Mouse (Mus musculus): Measurements from ENCODE around the gene Fbxl17.

Fbxl17 gene

DNA sequence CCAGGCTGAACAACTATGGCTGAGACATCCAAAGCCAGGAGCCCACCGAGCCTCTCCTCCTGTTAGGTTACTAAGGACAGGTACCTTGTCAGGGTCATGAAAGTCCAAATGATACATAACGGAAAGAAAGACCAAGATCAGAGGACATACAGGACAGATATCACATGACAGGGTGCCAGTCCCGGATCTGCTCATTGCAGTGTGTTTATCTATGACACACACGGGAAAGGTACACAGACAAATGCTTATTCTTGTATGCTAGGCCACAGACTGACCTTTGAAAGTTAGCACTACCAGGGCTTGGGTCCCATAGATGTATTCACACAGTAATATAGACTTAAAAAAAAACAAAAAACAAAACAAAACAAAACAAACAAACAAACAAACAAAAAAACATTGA, 404.8 kb downstream of the Fbxl17 start:
- no peak for DNase-seq (ENCODE audit: low spot score)

DNA sequence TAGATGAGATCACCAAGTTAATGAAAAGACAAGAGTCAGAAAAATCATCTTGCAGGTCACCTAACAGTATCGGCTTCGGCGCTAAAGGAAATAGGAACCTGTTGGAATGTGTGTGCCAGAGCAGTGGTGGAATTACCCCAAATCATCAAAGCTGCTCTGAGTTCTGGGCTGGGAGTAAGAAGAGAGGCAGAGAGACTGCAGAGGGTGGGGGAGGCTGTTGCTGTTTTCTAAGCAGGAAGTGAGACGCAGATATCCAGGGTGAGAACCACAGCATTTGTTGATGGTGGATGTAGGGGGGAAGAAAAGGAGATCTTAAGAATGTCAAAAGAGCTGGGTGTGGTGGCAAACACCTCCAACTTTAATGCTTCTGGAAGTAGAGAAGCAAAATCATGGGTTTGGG, 406.6 kb downstream of the Fbxl17 start:
- no peak for DNase-seq (ENCODE audit: low spot score)

DNA sequence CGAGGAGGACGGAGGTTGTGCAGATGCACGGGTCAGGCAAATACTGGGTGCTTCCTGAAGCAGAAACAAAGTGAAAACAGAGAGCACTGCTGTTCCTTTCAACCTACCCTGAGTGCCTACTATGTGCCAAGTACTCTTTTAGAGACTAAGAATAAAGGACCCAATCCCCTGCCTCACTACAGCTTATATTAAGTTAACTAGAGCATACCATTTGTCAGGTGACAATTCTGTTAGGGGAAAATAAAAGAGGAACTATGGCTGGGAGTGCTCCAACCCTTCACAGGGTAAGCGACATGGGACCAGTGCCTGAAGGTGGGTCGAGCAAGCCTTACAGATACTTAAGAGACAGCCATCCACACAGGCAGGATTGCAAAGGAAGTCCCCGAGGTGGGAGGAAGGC, 407.0 kb downstream of the Fbxl17 start:
- no peak for DNase-seq (ENCODE audit: low spot score)

DNA sequence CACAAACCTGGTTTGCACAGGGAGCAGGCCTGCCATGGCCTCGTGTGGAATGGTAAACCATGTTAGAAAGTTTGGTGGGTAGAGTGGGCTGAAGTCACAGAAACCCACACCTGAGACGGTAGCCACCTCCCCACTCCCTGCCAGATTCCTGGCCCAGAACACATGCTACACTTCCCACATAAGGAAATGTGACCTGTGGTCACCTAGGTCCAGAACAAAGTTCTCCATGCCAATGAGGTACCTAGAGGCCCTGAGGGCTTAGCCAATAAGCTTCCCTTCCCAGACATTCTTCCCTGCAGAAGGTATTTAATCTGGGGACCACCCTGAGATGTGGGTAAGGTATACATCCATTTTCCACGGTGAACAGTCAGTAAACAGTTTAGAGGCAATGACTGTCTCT, 409.7 kb downstream of the Fbxl17 start:
- DNase-seq (ENCODE audit: low spot score) = no peak

DNA sequence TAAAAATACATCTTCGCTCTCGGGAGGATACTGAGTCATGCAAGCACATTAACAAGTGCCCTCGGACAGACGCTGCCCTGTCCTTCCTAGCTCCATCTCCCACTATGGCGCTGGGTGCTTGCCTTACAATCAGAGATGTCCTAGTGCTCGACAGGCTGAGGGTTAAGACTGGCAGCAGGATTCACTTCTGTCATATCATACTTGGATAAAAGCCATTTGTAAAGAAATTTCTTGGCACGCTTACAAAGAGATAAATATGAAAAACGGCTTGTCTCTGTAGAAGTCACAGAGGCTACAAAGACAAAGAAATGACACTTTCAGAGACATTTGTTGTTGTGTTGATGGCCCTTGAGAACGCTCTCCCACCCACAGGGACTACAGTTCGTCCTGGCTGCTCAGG, 412.6 kb downstream of the Fbxl17 start:
- no peak for DNase-seq (ENCODE audit: low spot score)

DNA sequence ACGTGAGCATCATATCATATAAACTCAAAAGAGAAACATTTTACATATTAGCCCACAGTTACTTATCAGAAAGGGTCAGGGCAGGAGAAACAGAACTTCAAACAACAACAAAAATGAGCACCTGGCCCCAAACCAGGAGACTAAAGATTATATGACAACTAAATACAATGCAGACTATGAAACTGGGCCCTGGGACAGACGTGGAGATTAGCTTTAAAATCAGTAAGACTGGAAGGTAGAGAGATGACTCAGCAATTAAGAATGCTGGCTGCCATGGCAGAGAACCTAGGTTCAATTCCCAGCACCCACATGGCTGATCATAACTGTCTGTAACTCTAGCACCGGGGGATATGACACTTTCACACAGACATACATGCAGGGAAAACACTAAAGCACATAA, 413.3 kb downstream of the Fbxl17 start:
- DNase-seq (ENCODE audit: low spot score) = no peak

DNA sequence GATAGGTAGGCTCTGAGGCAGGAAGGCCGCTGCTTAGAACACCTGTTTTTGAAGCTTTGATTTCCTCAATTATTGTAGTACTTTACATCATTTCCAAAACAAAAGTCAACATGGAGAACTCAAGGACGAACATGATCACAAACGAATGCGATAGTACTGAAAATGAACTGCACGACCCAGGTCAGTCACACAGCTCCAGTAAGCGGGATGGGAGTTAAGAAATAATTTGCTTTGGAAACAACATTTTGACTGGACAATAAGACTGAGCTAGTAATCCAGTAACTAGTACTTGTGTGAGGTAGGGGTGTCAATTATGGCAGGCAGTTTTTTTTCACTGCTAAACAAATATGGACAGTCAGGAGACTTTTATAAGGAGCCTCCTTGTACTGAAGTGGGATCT, 414.6 kb downstream of the Fbxl17 start:
- no peak for DNase-seq (ENCODE audit: low spot score)

DNA sequence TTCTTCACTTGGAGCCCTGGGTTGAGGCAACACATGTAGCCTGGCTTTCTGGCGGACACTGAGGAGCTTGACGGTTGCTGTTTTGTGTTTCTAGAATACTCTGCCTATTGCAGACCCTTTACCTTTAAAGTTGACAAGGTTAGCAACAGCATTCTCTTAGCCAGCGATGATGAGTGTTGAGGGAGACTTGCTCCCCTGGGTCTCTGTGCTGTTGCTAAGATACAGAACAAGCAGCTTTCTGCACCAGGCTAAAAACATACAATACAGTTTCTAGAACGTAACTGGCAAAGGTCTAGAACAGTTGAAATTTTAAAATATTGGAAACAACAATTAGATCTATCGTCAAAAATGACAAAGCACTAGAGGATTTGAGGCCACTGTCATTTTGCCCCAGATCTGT, 420.7 kb downstream of the Fbxl17 start:
- DNase-seq (ENCODE audit: low spot score) = no peak

DNA sequence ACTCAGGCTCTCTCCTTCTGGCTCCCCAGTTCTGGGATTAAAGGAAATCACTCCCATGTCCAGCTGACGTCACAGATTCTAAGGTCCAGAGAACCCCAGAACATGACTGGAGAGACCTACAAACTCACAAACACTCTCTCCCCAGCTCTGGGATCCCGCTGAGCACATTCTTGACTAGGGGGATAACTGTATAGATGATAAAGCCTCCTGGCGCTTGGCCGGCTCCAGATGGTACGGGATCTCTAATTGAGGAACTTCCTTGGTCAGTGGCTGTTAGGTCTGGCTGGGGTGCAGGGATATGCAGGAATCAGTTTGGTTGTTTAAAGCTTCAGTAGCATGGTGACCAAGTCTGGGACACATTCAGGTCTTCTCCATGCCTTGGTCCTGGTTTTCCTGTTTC, 422.3 kb downstream of the Fbxl17 start:
- DNase-seq (ENCODE audit: low spot score) = no peak

DNA sequence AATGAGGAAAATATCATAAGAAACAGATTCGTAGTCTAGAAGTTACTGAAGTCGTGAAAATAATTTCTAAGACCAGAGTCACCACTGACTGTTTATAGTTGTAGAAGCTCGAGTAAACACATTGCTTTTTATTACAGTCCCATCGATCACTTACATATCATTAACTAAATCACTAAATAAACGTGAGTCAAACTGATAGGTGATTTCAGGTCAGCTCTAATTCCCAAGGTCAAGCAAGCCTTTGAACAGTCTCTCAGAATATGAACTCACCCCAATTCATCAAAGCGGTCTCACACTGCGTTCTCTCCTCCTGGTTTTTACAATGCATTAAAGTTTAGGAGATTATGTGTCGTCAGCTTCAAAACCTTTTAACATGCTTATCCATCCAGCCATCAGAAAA, 423.2 kb downstream of the Fbxl17 start:
- DNase-seq (ENCODE audit: low spot score) = no peak

DNA sequence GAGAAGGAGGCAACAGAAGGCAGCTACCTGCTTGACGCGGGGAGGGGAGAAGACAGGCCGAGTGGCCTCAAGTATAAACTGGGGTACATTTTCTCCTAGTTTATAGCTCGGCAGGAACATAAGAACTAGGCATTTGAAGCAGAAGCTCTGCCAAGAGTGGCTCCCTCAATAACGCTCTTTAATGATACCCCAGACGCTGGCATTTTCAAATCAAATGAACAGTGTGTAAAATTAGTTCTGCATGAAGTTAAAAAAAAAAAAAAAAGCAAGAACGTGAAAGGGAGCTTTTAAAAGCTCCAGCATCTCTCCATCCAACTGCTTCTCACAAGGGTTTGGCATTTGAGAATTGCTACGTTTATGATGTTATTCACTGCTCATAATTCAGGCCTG, 423.8 kb downstream of the Fbxl17 start:
- no peak for DNase-seq (ENCODE audit: low spot score)

DNA sequence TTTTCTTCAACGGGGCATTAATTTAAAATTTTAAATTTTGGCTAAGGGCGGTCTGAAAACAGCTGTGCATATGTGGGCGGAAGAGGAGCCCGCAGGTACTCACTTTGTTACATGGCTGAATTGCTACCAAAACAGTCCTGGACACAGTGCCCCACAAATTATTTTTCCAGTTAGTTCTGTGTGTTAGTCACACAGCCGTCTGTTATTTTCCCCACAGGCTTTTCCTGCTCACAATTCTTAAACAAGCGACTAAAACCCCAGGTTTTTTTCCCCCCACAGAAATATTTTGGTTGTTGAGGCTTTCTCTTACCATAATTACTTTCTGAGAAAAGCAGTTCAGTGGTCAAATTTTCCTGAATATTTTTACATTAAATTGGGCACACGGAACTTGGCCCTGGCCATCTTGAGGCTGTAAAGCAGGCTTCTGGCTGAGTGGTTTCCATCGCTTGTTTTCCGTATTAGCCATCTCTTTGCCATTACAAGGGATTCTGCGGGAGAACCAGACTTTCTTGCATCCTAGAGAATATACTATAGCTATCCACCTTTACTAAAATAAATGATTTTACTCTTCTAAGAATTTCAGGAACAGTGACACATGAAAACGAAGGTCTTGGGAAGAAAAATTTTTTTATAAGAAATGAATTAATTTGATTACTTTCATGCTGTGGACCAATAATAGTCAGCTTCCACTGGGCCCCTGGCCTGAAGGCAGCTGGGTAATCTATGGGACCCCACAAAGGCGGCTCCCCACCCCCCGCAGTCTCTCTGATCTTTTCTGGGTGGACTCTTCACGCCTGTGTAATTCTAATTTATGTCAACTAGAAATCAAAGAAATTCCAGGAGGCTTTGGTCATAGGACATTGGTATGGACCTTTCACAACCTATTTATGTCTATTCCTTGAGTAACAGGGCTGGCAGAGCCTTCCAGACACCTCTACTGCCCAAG, 424.5 kb downstream of the Fbxl17 start:
- DNase-seq (ENCODE audit: low spot score) = no peak

DNA sequence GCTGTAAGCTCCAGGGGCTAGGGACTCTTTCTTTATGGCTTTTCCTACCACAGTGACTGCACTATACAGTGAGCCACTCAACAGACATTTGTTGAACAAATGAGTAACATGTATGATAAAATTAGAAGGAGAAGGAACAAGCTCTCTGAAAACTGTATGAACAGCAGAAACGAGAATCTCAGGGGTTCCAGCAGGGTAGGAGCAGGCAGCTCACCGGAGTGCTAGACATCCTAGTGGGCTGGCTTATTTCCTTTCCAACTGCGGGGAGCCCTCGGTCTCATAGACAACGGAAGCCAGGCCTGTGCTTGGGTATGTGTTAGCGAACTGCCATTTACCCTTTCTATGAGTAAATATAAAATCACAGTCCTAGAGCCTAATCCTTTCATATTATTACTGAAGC, 426.5 kb downstream of the Fbxl17 start:
- no peak for DNase-seq (ENCODE audit: low spot score)

DNA sequence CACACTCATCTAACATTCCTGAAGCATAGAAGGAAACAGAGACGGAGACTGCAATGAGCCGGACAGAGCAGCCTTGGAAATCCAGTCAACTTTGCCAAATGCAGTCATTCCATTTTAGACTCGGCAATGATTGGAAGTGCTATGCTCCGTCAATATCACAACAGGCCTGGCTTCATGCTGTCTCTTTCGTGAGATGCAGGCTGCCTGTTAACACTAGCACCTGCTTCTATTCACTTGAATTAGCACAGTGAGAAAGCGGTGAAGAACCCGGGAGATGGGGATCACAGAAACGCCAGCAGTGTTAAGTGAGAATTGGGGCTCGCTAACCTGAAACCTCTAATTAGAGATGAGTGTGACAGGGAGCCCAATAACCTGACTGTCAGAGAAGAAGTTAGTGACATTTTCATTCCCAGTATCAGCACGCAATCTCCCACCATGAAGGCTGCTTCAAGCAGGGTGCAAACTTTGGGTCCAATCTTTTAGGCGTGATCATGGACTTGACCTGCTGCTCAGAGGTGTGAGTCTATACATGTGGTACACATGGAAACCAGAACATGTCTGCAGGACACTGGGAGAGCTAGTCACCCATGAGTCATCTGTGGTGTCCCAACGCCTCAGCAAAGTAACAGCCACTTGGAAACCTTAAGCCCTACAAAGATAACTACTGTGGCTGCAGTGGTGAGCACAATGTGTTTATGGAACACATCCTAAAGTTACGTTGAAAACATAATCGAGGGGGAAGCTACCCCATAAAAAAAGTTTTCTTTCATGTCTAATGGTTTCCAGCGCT, 428.5 kb downstream of the Fbxl17 start:
- DNase-seq (ENCODE audit: low spot score) = no peak

DNA sequence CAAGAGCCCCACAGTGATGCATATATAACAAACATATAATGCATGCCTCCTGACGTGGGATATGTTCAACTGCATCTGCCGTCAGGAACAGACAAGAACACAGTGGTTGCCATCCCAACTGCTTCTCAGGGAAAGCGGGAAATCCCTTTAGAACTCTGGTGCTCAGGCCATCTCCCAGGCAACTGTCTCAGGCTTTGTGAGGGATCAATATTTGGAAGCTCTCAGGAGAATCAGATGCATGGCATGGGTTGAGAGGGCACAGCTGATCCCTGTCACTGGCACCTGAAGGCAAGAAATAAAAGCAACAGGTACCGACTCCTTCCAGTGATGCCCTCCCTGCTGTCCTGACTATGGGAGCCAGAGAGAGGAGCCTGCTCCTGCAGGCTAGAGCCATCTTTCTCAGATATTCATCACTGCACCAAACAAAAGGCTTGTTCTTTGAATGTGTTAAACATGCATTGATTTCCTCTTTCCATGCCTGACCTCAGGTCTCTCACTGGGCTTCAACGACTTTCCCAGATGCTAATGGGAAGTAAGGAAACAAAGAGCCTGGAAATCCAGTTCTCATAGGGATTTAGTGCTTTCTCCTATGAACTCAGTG, 429.6 kb downstream of the Fbxl17 start:
- no peak for DNase-seq (ENCODE audit: low spot score)

DNA sequence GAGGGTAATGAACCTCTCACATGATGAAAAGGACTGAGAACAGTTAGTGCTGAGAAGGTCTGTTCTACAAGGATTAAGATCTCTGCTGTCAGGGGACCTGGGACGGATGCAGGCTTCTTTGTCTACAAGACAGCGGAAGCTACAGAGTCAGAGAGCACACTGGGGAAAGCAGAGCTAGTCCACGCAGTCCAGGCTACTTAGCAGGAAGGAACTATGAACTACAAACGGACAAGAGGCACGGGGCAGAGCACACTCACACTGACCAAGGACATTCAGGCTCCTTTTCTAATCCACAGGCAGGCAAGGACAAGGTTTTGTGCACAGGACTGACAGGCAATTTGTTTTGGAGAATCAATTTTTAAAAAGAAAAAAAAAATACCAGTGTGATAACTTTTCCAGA, 437.0 kb downstream of the Fbxl17 start:
- DNase-seq (ENCODE audit: low spot score) = no peak

DNA sequence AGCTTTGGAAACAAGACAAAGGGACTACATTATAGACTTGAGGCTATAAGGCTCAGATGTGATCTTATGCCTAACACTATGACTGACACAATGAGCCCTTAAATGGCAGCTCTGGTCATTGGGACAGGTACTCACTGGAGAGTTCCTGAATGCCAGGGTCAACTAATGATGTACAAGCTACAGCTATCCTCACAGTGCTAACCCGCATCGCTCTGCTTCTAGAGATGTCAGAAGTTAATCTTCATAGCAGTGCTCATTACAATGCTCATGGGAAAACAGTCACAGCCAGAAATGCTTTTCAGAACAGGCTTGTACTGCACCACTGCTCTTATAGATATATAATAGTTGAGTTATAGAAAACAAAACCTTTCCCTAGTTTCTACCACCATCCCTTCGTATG, 438.0 kb downstream of the Fbxl17 start:
- no peak for DNase-seq (ENCODE audit: low spot score)

DNA sequence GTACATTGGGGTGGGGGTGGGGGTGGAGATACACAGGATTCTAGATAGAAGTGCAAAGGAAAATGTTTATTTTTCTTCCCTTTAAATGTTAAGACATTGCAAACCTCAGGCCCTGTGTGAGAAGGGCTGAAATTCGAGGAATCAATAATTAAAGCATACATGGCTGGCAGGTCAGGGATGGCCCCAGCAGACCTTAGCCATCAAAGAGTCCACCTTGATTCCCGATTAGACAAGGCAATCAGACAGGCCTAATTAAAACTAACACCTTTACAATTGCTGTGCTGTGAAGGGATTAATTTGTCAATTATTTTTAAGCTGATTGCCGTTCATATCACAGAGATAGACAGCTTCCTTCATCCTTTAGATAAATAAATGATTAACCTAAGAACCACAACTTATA, 439.0 kb downstream of the Fbxl17 start:
- no peak for DNase-seq (ENCODE audit: low spot score)

DNA sequence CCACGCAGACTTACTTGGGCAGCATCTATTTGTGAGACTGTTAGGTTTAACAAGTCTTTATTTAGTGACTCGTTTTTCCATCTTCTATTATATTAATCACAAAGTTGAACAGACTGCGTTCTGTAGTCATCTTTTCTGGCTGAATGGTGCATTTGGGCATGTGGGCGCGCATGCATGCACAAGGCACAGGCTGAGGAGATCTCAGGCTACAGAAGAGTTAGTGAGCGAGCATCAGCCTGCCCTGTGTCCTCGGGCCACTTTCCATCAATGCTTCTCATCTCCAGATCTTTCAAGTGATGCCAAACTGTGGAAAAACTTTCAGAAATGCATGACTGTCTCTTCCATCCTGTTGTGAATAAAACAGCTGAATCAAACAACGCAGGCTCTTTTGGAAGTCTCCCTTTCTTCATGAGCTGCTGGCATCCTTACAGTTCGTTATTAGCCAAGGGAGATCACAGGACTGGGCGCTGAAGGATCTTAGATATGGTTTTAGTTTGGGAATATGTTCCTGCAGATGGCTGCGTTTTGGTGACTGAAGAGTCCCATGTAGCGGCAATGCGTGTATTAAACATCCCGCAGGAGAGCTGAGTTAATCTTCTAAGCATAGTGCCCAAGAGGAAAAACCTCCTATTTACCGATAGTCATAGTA, 442.0 kb downstream of the Fbxl17 start:
- peak; percentile 50 for DNase-seq (ENCODE audit: low spot score)

DNA sequence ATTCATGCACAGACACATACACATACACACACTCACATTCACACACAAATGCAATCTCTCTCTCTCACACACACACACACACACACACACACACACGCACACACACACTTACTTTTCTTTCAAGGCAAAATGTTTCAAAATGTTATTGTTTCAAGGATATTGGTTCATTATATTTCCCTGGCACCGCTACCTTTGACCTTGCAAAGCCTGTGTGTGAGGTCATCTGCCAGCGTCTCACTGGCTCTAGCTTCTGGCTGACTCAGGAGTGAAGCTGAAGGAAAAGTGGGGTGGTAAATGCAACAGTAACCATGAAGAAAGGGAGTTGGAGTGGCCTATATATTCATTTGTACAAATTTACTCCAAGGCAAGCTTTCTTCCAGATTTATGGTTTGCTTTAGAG, 442.8 kb downstream of the Fbxl17 start:
- no peak for DNase-seq (ENCODE audit: low spot score)

DNA sequence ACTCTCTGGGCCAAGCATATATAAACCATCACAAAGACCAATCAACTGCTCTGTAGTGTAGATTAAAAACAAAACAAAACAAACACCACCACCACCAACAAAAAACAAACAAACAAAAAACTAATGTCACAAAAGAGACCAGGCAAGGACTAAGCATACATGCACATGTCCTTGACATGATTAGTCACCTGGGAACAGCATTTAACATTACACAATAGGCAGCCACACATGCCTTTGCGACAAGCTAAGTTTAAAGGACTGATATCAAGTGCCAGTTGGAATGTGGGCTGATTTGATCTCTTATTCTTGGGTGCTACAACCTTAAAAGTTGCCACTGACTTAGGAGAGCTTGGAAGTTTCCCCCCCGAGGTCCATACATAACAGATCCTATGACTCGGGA, 446.5 kb downstream of the Fbxl17 start:
- DNase-seq (ENCODE audit: low spot score) = no peak

DNA sequence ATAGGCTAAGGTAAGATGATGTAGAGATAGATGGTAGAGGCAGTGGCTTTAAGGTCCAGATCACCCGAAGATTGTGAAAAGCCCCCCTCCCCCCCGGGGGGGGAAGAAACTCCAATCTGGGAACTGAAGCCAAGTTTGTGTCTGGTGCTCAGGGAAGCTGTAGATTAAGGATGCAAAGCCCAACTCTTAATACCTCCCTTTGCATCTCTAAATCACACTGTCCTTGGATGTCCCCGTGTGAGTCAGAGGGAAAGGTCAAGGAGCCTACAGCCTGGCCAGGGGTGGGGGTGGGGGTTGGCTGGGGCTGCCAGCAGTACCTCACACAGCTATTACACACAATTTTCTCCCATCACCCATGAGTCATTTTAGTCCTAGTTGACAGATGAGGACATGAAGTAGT, 453.4 kb downstream of the Fbxl17 start:
- no peak for DNase-seq (ENCODE audit: low spot score)

DNA sequence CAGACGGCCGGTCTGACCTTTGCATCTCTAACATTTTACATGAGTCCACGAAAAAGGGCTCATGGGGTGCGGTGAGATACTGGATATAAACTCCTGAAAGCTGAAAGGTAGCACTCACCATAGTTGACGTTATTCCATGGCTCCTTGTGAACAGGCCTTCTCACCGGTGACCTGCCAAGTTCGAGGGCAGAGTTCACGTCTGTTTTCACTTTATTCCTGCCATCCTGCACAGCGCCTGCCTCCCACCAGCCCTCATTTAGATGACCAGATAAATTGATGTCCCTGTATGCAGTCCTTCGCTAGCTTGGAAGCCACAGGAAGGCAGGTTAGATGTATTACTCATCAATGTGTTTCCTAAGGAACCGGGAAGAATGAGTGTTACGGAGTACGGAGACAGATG, 454.5 kb downstream of the Fbxl17 start:
- no peak for DNase-seq (ENCODE audit: low spot score)
